Mouse (Mus musculus) hindlimb bud, embryonic 11.5 days (tissue): ENCODE data around the gene Olfr881.

Experiments
- DNase-seq: peaks from one replicate; pipeline ENCODE4 v3.0.0-alpha.2; 2012; ENCODE audit warnings: low read depth, low spot score; ENCODE audit errors: extremely low spot score

Olfr881 gene

DNA sequence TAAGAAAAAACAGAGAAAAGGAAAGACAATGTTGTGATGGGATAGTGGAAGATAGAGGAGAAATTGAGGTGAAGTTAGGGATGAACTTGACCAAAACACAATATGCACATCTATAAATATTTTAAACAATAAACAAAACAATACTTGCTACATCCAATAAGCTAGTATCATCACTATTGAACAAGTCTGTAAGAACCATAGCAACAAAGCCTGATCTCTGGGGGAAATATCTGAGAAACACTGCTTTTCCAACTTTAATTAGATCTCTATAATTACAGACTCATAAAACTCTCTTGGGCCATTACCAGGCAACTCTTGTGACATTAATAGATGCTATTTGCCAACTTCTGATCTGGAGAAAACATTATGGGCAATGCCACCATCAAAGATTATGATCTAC, at the start of gene Olfr881:
Gene Olfr881 (plus strand): TSS at position 301 of the 400 bp plus-strand sequence.
- DNase-seq = no peak

DNA sequence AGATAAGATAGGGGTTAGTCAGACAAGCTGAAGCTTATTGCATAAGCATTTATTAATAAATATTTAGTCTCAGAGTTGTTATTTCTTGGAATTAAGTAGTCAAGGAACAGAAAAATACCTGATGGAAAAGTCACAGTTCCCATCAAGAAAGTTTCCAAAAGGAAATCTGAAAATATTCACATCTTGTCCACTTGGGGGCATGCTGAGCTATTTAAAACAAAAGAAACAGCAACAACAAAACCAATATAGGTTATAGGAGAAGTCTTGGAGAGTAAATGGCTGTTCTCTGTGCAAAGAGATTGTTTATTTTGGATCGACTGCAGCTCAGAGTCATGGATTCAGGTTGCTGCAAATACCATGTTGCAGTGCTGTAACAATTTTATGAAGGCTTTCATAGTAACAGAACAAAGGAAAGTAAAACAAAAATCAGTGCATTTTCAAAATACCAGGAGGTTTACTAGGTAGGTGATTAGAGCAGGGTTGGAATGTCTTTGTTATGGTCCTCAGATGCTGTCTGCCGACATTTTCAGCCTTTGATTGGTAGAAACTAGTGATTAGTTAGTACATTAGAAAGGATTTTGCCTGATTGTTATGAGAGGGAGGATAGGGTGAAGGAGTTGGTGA, 7.1 kb downstream of the Olfr881 start:
- no peak for DNase-seq

DNA sequence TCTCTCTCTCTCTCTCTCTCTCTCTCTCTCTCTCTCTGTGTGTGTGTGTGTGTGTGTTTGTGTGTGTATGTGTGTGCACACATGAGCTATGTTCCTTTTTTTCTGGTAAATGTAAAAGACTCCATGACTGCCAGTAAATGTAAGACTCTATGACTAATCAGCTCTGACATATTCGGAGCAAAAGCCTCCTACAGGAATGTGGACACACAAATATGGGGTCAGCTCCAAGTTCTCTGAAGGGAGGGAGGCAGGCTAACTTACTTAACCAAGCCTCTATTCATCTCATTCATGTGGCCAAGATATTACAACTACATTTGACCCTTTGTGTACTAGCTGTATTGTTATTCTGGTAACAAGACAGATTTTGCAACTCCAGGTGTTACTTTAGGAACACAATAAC, 8.4 kb downstream of the Olfr881 start:
- DNase-seq = no peak

DNA sequence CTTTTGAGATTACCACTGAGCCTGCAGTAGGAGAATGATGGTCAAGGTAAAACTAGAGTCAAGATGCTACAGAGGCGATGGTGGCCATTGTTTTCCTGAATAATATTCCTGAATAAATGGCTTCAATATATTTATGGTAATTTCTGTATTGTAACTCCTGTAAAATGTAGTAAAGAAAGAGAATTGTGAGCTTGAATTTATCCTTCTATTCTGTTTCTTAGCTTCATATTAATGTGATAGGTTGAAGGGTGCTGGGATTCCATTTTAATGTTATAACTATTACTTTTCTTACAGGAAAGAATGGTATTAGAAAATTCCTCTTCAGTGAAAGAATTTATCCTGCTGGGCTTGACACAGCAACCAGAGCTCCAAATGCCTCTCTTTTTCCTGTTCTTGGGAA, 33.9 kb downstream of the Olfr881 start, which contains the start of gene Olfr883:
Gene Olfr883 (plus strand): TSS at position 301 of the 400 bp plus-strand sequence.
- DNase-seq = no peak
